Mouse (Mus musculus) embryonic facial prominence, embryonic 13.5 days (tissue): ENCODE measurements at regions not wholly inside any gene's neighbourhood (a gene's known extent, or its start where the extent isn't known, plus 50 kb on each side); places are given as distances from the start of the nearest gene placed in this dataset.

Source experiments
- ATAC-seq: fragments of 200-750 bp; cut with Nextera tagmentation; 2 replicates; pipeline ENCODE4 v1.8.0; 2017; ENCODE audit warnings: low read depth; ENCODE audit not compliant: insufficient number of reproducible peaks, insufficient read depth, low FRiP score, low TSS enrichment
- H3K27ac ChIP-seq: fragments of 300-500 bp; sonication (generic); 2 replicates; pipeline ENCODE4 v1.5.1; 2015; ENCODE audit warnings: moderate library complexity, mild to moderate bottlenecking, inconsistent platforms
- H3K27me3 ChIP-seq: fragments of 300-500 bp; sonication (generic); 2 replicates; pipeline ENCODE4 v1.6.1; 2015; ENCODE audit warnings: mild to moderate bottlenecking, inconsistent platforms
- H3K36me3 ChIP-seq: fragments of 300-500 bp; sonication (generic); 2 replicates; pipeline ENCODE4 v1.6.1; 2015; ENCODE audit warnings: mild to moderate bottlenecking, inconsistent platforms
- H3K4me1 ChIP-seq: fragments of 300-500 bp; sonication (generic); 2 replicates; pipeline ENCODE4 v1.6.1; 2015; ENCODE audit warnings: inconsistent platforms
- H3K4me2 ChIP-seq: fragments of 300-500 bp; sonication (generic); 2 replicates; pipeline ENCODE4 v1.6.1; 2015; ENCODE audit warnings: moderate library complexity, mild to moderate bottlenecking, inconsistent platforms
- H3K4me3 ChIP-seq: fragments of 300-500 bp; sonication (generic); 2 replicates; pipeline ENCODE4 v1.5.1; 2015; ENCODE audit warnings: mild to moderate bottlenecking, inconsistent platforms
- H3K9ac ChIP-seq: fragments of 300-500 bp; sonication (generic); 2 replicates; pipeline ENCODE4 v1.6.1; 2015; ENCODE audit warnings: mild to moderate bottlenecking, inconsistent platforms
- H3K9me3 ChIP-seq: fragments of 300-500 bp; sonication (generic); 2 replicates; pipeline ENCODE4 v1.6.1; 2016; ENCODE audit warnings: inconsistent platforms
- WGBS: fragments of 180-500 bp; shearing (Covaris S2); methylation state at CpG from one replicate; pipeline ENCODE4 v1.1.7; 2015; ENCODE audit warnings: mixed read lengths; 5-methylcytosine and 5-hydroxymethylcytosine counted together

DNA sequence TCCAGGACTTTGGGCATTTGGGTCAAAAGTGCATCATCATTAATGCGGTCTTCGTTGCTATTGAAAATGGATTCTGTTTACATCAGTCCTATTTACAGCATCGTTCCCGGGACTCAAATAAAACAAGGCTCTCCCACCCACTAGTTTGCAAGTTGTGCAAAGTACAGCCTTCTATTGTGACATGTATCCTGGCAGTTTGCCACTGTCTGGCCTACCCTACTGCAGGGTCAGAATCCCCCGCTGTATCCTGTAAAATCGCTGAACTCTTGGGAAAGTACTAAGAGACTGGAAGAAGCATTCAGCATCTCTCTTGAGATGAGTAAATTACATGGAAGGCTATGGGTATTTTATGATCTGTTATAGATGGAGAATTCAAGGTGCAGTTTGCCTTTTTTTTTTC lies 122.1 kb upstream of the Adamts9 start:
- Histone ChIP-seq H3K4me1 (peaks cover 19% of the 10 kb centered on the region), H3K9me3 (no peaks in the 10 kb centered on the region), H3K4me3 (no peak overlapping the region), H3K4me2 (no peak overlapping the region), H3K36me3 (no peaks in the 10 kb centered on the region), H3K27ac (no peak overlapping the region), H3K9ac (no peak overlapping the region), H3K27me3 (no peaks in the 10 kb centered on the region)
- no peak for ATAC-seq
- WGBS, result 77% methylated on average over 6 of the region's 6 CpGs

DNA sequence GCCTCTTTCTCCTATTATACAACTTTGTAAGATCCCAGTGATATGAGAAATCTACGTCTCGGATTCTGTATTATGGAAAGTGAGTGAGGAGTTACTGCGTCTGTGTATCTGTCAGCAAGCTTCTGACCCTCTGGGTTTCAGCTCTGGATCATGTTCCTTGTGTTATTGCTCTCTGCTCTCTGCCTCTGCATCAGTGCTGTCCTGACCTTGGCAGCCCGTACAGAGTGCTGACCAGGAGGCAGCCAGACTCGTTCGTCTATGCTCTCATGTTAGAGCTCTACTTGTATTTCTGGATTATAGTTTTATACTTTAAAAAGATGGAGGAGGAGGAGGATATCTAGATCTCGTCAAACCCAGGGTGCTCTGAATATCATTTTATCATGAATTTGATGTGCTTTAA lies 121.1 kb upstream of the Adamts9 start:
- Histone ChIP-seq H3K4me1 (peaks cover 19% of the 10 kb centered on the region), H3K27ac (no peak overlapping the region), H3K4me2 (no peak overlapping the region), H3K4me3 (no peak overlapping the region), H3K36me3 (no peaks in the 10 kb centered on the region), H3K9me3 (no peaks in the 10 kb centered on the region), H3K27me3 (no peaks in the 10 kb centered on the region), H3K9ac (no peak overlapping the region)
- 77% methylated on average over 7 of the region's 7 CpGs for WGBS
- no peak for ATAC-seq

DNA sequence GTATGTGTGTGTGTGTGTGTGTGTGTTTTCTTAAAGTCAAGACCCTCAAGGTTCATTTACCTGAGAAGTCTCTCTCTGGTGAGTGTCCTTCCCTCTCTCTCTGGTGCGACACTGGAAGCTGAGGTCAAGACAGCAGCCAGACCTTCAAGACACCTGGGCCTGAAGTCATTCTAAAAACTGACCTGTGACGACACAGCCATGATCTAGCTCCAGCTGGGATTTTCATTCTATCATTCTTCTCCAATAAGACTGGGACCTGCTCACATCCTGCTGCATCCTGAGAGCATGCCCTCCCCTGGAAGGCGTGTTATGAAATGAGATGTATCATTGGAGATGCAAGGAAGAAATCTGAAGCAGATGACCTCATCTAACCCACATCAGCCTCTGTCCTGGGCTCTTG lies 118.4 kb upstream of the Adamts9 start:
- WGBS, result 48% methylated on average over 3 of the region's 3 CpGs

DNA sequence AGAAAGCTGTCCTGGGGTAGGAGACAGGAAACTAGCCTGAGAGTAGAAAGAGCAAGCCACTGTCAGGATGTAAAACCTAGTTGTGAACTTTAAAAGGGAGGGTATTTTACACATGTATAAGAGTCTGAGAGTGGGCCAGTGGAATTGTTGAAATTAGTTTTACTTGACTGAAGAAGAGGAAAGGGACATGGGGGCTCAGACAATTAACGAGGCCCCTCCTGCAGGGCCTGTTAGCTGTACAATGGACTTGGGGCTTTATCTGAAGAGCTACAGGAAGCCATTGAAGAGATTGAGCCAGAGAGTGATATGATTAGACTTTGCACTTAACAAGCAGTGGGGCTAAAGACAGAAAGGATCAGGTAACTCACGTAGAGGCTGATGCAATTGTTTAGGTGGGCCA lies 102.2 kb upstream of the Adamts9 start:
- Histone ChIP-seq H3K27me3 (no peaks in the 10 kb centered on the region), H3K36me3 (no peaks in the 10 kb centered on the region), H3K4me2 (no peak overlapping the region), H3K4me1 (no peaks in the 10 kb centered on the region), H3K4me3 (no peak overlapping the region), H3K9ac (no peak overlapping the region), H3K9me3 (no peaks in the 10 kb centered on the region), H3K27ac (no peak overlapping the region)
- ATAC-seq, result no peak
- 43% methylated on average over 2 of the region's 2 CpGs for WGBS

More for the DNA sequence above, 118.4 kb upstream of the Adamts9 start:
- no peaks in the 10 kb centered on the region for H3K9me3 ChIP-seq
- H3K4me2 ChIP-seq, result no peak overlapping the region
- no peak for ATAC-seq
- H3K36me3 ChIP-seq, result no peaks in the 10 kb centered on the region
- no peaks in the 10 kb centered on the region for H3K27me3 ChIP-seq
- peaks cover 14% of the 10 kb centered on the region for H3K4me1 ChIP-seq
- no peak overlapping the region for H3K27ac ChIP-seq
- H3K9ac ChIP-seq, result no peak overlapping the region
- no peak overlapping the region for H3K4me3 ChIP-seq

- ATAC-seq, result no peak
Observed at GRCm38 (mm10) chr6:93041041-93041440, 97.7 kb upstream of the Adamts9 start.

GRCm38 (mm10) chr6:93031812-93032330 lies 88.6 kb upstream of the Adamts9 start:
- Histone ChIP-seq H3K27me3 (no peaks in the 10 kb centered on the region), H3K4me1 (peaks cover 6% of the 10 kb centered on the region; the same call in 1 of the 2 replicates), H3K27ac (no peak overlapping the region), H3K4me3 (no peak overlapping the region), H3K9ac (no peak overlapping the region), H3K9me3 (no peaks in the 10 kb centered on the region), H3K4me2 (no peak overlapping the region), H3K36me3 (no peaks in the 10 kb centered on the region)
- no peak for ATAC-seq
- 87% methylated on average over 1 of the region's 1 CpGs for WGBS

More at GRCm38 (mm10) chr6:93041041-93041440, 97.7 kb upstream of the Adamts9 start:
- no peak overlapping the region for H3K4me2 ChIP-seq
- no peak overlapping the region for H3K9ac ChIP-seq
- no peaks in the 10 kb centered on the region for H3K4me1 ChIP-seq
- no peaks in the 10 kb centered on the region for H3K36me3 ChIP-seq
- H3K27ac ChIP-seq, result no peak overlapping the region
- 82% methylated on average over 3 of the region's 3 CpGs for WGBS
- H3K9me3 ChIP-seq, result 0 out of 2 replicates have a peak, but pooled peaks cover 4% of the 10 kb centered on the region
- no peak overlapping the region for H3K4me3 ChIP-seq
- H3K27me3 ChIP-seq, result no peaks in the 10 kb centered on the region

- Histone ChIP-seq H3K4me3 (no peak overlapping the region), H3K4me2 (no peak overlapping the region), H3K27ac (no peak overlapping the region), H3K4me1 (peaks cover 19% of the 10 kb centered on the region), H3K9ac (no peak overlapping the region), H3K27me3 (no peaks in the 10 kb centered on the region), H3K9me3 (no peaks in the 10 kb centered on the region), H3K36me3 (no peaks in the 10 kb centered on the region)
- 61% methylated on average over 9 of the region's 9 CpGs for WGBS
- ATAC-seq, result no peak
Observed at GRCm38 (mm10) chr6:93026068-93027022, 83.1 kb upstream of the Adamts9 start.

DNA sequence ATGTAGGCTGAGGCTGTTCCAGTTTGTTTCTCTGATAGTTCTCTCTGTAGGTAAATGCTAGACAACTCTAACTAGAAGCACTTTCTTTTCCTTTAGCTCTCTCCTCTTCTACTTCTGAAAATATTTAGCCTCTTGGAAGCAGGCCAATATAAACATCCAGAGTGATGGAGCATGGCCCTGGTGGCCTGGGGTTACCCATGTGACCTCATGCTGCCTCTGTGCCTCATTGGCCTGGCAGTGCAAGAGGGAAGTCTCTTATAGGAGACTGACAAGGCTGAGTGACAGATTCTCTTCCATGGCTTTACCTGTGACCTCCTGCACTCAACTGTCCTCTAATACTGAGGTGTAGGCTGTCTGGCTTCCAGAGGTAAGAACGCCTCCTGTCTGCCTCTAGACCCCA lies 71.2 kb upstream of the Adamts9 start:
- no peaks in the 10 kb centered on the region for H3K36me3 ChIP-seq
- no peak overlapping the region for H3K4me2 ChIP-seq
- peaks cover 16% of the 10 kb centered on the region for H3K4me1 ChIP-seq
- no peak overlapping the region for H3K4me3 ChIP-seq
- H3K9me3 ChIP-seq, result no peaks in the 10 kb centered on the region
- ATAC-seq, result no peak
- H3K9ac ChIP-seq, result no peak overlapping the region
- WGBS, result 92% methylated on average over 1 of the region's 1 CpGs
- H3K27ac ChIP-seq, result no peak overlapping the region
- H3K27me3 ChIP-seq, result no peaks in the 10 kb centered on the region

DNA sequence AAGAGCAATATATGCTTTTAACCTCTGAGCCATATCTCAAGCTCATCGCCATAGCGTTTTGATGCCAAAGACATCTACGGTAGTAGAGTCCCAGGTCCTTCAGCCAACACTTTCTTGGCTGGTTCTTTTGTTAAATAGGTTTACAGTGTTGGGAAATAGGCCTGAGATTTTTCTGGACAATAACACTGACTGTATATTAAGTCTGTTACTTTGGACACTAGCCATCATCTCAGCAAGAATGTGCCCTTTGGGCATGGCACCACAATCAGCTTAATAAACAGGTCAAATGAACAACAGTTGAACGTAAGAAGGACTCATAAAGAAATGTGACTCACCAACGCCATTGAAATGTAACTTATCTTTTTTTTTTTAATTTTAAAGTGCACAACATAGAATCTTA lies 68.6 kb upstream of the Adamts9 start:
- H3K9ac ChIP-seq, result no peak overlapping the region
- peaks cover 16% of the 10 kb centered on the region for H3K4me1 ChIP-seq
- H3K9me3 ChIP-seq, result no peaks in the 10 kb centered on the region
- H3K27ac ChIP-seq, result no peak overlapping the region
- no peak for ATAC-seq
- no peak overlapping the region for H3K4me2 ChIP-seq
- H3K27me3 ChIP-seq, result no peaks in the 10 kb centered on the region
- no peak overlapping the region for H3K4me3 ChIP-seq
- 89% methylated on average over 5 of the region's 5 CpGs for WGBS
- no peaks in the 10 kb centered on the region for H3K36me3 ChIP-seq

- H3K4me2 ChIP-seq, result no peak overlapping the region
- H3K36me3 ChIP-seq, result no peaks in the 10 kb centered on the region
- H3K4me3 ChIP-seq, result no peak overlapping the region
- H3K9me3 ChIP-seq, result no peaks in the 10 kb centered on the region
- no peaks in the 10 kb centered on the region for H3K27me3 ChIP-seq
- no peaks in the 10 kb centered on the region for H3K4me1 ChIP-seq
- WGBS, result 78% methylated on average over 3 of the region's 3 CpGs
- ATAC-seq, result no peak
- H3K27ac ChIP-seq, result no peak overlapping the region
- no peak overlapping the region for H3K9ac ChIP-seq
Observed at GRCm38 (mm10) chr6:93004587-93005240, 61.4 kb upstream of the Adamts9 start.

DNA sequence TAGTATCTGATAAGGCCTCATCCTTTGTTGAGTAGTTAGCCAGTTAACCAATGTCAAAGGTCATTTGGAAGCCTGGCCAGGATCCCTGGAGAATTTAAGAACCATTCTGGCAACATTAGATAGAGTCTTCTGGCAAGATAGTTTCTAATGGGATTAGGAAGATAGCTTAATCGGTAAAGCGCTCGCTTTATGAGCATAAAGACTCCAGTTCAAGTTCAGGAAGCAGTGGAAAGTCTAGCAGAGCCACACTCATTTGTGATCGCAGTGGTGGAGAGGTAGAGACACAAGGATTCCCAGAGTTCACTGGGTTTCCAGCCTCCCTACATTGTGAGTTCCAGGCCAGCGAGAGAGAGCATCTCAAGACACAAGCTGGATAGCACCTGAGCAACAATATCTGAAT lies 60.5 kb upstream of the Adamts9 start:
- 91% methylated on average over 5 of the region's 5 CpGs for WGBS
- no peak for ATAC-seq
- H3K4me1 ChIP-seq, result no peaks in the 10 kb centered on the region
- H3K9me3 ChIP-seq, result no peaks in the 10 kb centered on the region
- H3K4me2 ChIP-seq, result no peak overlapping the region
- no peaks in the 10 kb centered on the region for H3K36me3 ChIP-seq
- H3K9ac ChIP-seq, result no peak overlapping the region
- no peak overlapping the region for H3K4me3 ChIP-seq
- H3K27ac ChIP-seq, result no peak overlapping the region
- H3K27me3 ChIP-seq, result no peaks in the 10 kb centered on the region

- Histone ChIP-seq H3K9me3 (no peaks in the 10 kb centered on the region), H3K27me3 (no peaks in the 10 kb centered on the region), H3K4me1 (no peaks in the 10 kb centered on the region), H3K4me2 (no peak overlapping the region), H3K36me3 (no peaks in the 10 kb centered on the region), H3K4me3 (no peak overlapping the region), H3K9ac (no peak overlapping the region), H3K27ac (no peak overlapping the region)
- WGBS, result 82% methylated on average over 5 of the region's 5 CpGs
- no peak for ATAC-seq
Observed at GRCm38 (mm10) chr6:92993647-92994046, 50.4 kb upstream of the Adamts9 start.
